Mouse (Mus musculus) hindbrain, embryonic 10.5 days (tissue): ENCODE results near the gene Ly6f. TPM values are rescaled to one million over a fixed set of nuclear protein-coding genes. Genes with fewer than 3 reads are reported as not detected.

Source experiments
- DNase-seq: peaks from one replicate; pipeline ENCODE4 v3.0.0-alpha.2; 2017; ENCODE audit warnings: low spot score
- H3K27ac ChIP-seq: fragments of 300-500 bp; sonication (generic); 2 replicates; pipeline ENCODE4 v1.5.1; 2016; ENCODE audit warnings: mild to moderate bottlenecking, moderate library complexity
- H3K27me3 ChIP-seq: fragments of 300-500 bp; sonication (generic); 2 replicates; pipeline ENCODE4 v1.6.1; 2016; ENCODE audit warnings: mild to moderate bottlenecking; ENCODE audit not compliant: poor library complexity, insufficient read depth, severe bottlenecking
- H3K36me3 ChIP-seq: fragments of 300-500 bp; sonication (generic); 2 replicates; pipeline ENCODE4 v1.6.1; 2016; ENCODE audit warnings: mild to moderate bottlenecking, moderate library complexity
- H3K4me1 ChIP-seq: fragments of 300-500 bp; sonication (generic); replicated peaks from 2 replicates; pipeline ENCODE4 v1.6.1; 2016; ENCODE audit warnings: mild to moderate bottlenecking
- H3K4me3 ChIP-seq: fragments of 300-500 bp; sonication (generic); 2 replicates; pipeline ENCODE4 v1.5.1; 2016; ENCODE audit warnings: mild to moderate bottlenecking, moderate library complexity
- H3K9me3 ChIP-seq: fragments of 300-500 bp; sonication (generic); 2 replicates; pipeline ENCODE4 v1.6.1; 2016; ENCODE audit warnings: mild to moderate bottlenecking, moderate library complexity
- WGBS: fragments of 180-500 bp; shearing (Covaris S2); methylation state at CpG from one replicate; pipeline ENCODE4 v1.1.7; 2016; 5-methylcytosine and 5-hydroxymethylcytosine counted together
- polyA plus RNA-seq: library from polyadenylated mRNA; unstranded; fragments of >200 nt; fragmentation: Nextera tagmentation; extraction: Ambion mirVana; gene quantifications from 2 replicates; pipeline ENCODE4 v1.2.1, GENCODE M21; 2016

The Ly6f gene
- polyA plus RNA-seq: not detected in 2 replicates

GRCm38 (mm10) chr15:75268121-75268520 is at the start of gene Ly6f:
Gene Ly6f (plus strand): TSS chr15:75268421.
- DNase-seq: no peak
- Histone ChIP-seq H3K4me3 (no peak within 1 kb of the TSS), H3K4me1 (no peaks in the 10 kb centered on the region), H3K9me3 (no peaks in the 10 kb centered on the region), H3K27ac (no peak within 1 kb of the TSS), H3K27me3 (no peaks in the 10 kb centered on the region), H3K36me3 (no peaks in the 10 kb centered on the region)

DNA sequence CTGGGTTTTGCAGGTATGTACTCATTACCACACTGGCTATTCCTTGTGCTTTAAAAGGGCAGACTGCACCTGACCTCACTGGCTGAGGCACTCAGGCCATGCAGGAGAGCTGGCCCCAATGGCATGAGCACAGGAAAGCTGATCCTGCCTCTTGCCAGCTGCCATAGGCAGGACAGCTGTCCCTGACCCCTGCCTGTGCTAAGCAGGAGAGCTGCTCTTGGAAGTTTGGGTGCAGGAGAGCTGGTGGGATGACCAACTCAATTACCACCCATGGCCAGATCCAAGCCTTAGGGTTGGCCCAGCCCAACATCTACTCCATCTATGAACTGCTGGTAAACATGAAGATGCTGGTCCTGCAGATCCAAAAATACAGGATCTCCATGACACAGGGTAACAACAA is 46.3 kb upstream of the Ly6f start:
- no peaks in the 10 kb centered on the region for H3K27me3 ChIP-seq
- H3K9me3 ChIP-seq: peaks cover 23% of the 10 kb centered on the region
- H3K36me3 ChIP-seq: no peaks in the 10 kb centered on the region
- no peak overlapping the region for H3K27ac ChIP-seq
- H3K4me1 ChIP-seq: no peaks in the 10 kb centered on the region
- DNase-seq: no peak
- no peak overlapping the region for H3K4me3 ChIP-seq

- no peaks in the 10 kb centered on the region for H3K4me1 ChIP-seq
- no peak overlapping the region for H3K4me3 ChIP-seq
- no peaks in the 10 kb centered on the region for H3K9me3 ChIP-seq
- H3K27me3 ChIP-seq: no peaks in the 10 kb centered on the region
- H3K27ac ChIP-seq: no peak overlapping the region
- no peaks in the 10 kb centered on the region for H3K36me3 ChIP-seq
- no peak for DNase-seq
- 81% methylated on average over 3 of the region's 3 CpGs for WGBS
Observed at GRCm38 (mm10) chr15:75237736-75238288, 30.4 kb upstream of the Ly6f start.

GRCm38 (mm10) chr15:75240558-75240957 is 27.7 kb upstream of the Ly6f start:
- no peak overlapping the region for H3K27ac ChIP-seq
- no peaks in the 10 kb centered on the region for H3K9me3 ChIP-seq
- no peaks in the 10 kb centered on the region for H3K27me3 ChIP-seq
- H3K36me3 ChIP-seq: no peaks in the 10 kb centered on the region
- no peaks in the 10 kb centered on the region for H3K4me1 ChIP-seq
- H3K4me3 ChIP-seq: no peak overlapping the region
- WGBS: 86% methylated on average over 2 of the region's 2 CpGs
- DNase-seq: no peak

DNA sequence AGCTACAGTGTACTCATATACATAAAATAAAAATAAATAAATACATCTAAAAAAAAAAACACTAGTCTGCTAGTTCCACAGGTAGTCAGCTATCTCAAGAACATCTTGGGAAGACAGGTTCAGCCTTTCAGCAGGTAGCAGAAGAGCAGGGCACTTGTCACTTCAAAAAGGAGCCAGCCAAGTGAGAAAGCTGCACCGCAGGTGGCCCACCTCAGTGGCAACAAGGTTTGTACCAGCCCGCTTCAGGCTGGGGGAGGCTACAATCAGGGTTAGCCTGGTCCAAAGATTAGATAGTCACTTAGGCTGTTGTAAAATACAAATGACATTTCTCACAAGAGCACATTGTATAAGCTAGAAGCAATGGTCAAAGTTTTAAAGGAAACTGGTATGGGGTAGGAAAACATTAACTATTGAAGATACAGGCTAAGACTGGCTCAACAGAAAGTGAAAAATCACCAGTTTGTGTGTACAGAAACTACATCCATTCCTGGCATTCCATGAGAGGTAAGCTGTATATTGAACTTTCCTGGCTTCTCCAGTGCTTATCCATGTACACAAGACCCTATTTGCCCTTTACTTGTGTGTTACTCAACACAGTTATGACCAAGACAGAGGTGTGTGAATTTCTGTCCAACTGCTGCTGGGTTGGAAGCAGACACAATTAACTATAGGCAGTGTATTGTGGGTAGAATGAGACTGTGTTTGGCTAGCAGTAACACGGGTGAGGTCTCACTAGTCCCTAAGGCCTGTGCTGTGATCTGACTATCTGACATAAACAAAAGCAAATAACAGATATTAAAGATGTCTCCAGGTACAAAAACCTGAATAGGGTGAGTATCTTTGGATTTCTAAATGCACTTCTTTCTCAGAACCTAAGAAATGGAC is 25.2 kb upstream of the Ly6f start:
- H3K4me1 ChIP-seq: no peaks in the 10 kb centered on the region
- no peak overlapping the region for H3K27ac ChIP-seq
- H3K4me3 ChIP-seq: no peak overlapping the region
- 77% methylated on average over 3 of the region's 3 CpGs for WGBS
- H3K9me3 ChIP-seq: no peaks in the 10 kb centered on the region
- DNase-seq: no peak
- no peaks in the 10 kb centered on the region for H3K36me3 ChIP-seq
- no peaks in the 10 kb centered on the region for H3K27me3 ChIP-seq

DNA sequence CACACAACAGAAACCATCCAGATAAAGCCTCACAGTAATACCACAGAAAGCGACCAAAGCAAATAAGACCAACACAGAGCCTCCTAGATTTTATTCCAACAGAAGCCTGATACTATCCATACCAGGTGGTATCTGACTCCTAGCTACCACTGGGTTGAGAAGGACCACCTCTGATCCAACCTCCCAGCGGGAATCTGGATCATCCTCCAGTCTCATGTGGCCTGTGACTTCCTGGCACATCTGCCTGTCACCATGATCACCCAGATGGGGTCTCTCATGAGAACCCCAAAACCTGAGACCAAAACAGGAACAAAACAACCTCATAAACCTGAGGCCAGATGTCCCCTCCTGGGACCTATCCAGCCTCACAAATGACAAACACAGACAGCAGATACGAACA is 13.6 kb upstream of the Ly6f start:
- H3K9me3 ChIP-seq: no peaks in the 10 kb centered on the region
- no peak for DNase-seq
- H3K27me3 ChIP-seq: no peaks in the 10 kb centered on the region
- H3K4me1 ChIP-seq: no peaks in the 10 kb centered on the region
- no peak overlapping the region for H3K4me3 ChIP-seq
- WGBS: 83% methylated on average over 3 of the region's 3 CpGs
- no peak overlapping the region for H3K27ac ChIP-seq
- no peaks in the 10 kb centered on the region for H3K36me3 ChIP-seq

DNA sequence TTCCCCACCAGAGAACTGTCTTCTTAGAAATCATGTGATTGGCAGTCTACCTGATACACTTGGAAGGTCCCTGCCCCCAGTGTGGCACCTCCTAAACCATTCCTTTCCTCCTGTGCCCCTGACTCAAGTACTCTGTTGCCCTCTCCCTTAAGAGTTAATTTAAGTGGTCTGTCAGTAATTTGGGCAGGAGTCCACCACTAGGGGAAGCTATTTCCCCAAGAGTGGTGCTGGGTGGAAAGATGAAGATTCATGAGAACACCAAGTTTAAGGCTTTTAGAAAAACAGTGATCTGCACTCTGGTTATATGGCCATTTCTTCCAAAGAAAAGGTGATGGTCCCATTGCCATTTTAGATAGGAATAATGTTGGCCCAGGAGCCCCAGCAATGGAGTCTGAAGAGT is 2.4 kb upstream of the Ly6f start:
- DNase-seq: no peak
- Histone ChIP-seq H3K4me1 (no peaks in the 10 kb centered on the region), H3K27ac (no peak overlapping the region), H3K36me3 (no peaks in the 10 kb centered on the region), H3K27me3 (no peaks in the 10 kb centered on the region), H3K4me3 (no peak overlapping the region), H3K9me3 (no peaks in the 10 kb centered on the region)

- H3K9me3 ChIP-seq: no peaks in the 10 kb centered on the region
- H3K27me3 ChIP-seq: no peaks in the 10 kb centered on the region
- 76% methylated on average over 1 of the region's 1 CpGs for WGBS
- no peaks in the 10 kb centered on the region for H3K36me3 ChIP-seq
- no peak for DNase-seq
- no peak overlapping the region for H3K4me3 ChIP-seq
- H3K27ac ChIP-seq: no peak overlapping the region
- no peaks in the 10 kb centered on the region for H3K4me1 ChIP-seq
Observed at GRCm38 (mm10) chr15:75266626-75267025, 1.6 kb upstream of the Ly6f start.

DNA sequence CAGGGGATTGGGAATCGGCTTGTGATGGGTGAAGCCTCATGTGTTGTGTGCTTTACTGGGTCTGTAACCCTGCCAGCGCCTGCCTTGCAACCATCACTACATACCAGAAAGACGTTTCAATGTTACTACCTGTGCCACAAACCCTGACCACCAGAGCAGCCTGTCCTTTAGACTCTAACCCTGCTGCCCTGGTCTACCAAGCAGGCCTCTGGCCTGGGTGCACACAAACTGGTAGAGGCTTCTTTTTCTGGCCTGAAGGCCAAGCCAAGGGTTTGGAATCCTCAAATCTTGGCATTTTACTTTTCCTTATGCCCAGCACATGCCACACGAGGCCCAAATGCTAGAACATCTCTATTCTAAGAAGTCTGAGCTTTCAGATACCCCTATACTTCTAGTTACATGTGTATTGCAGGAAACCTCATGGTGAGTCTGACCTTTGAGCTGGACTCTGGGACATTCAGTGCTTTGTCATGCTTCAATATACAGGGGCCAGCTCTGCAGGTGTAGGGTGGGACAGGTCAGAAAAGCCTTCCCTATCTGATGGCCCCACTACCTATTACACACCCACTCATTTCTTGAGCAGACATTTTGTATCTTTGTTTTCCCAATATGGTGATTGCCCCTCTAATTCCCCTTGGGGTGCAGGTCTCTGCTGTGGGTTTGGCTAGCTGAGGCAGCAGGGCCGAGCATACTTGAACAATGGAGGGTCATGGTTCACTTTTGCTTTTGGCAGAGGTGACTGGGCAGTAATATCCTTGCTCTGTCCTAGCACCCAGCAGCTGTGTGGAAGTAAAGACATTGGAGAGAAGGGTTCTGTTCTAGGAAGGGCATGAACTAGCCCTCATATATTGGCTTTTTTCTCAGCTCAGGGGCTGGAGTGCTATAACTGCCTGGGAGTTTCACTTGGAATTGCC is 952 bp downstream of the Ly6f start:
- 79% methylated on average over 5 of the region's 5 CpGs for WGBS
- Histone ChIP-seq H3K4me1 (no peaks in the 10 kb centered on the region), H3K36me3 (no peaks in the 10 kb centered on the region), H3K4me3 (no peak overlapping the region), H3K27ac (no peak overlapping the region), H3K27me3 (no peaks in the 10 kb centered on the region), H3K9me3 (no peaks in the 10 kb centered on the region)
- DNase-seq: no peak

DNA sequence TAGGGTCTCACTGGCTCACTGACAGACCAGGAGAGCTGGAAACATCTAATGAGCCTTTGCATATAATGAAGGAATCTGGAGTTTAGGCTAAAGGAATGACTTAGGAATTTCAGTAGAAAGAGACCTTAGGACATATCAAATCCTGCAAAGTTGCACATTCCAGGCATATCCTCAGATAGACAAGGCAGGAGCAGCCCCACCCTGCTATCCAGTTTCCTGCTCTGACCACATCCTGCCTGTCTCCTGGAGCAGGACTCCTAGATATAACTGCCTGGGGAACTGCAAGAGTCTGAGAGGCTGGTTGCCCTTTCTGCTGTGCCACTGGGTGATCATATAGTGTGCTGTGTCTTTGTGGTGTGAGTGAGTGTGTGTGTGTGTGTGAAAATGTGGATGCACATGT is 1.9 kb downstream of the Ly6f start:
- DNase-seq: no peak
- no peaks in the 10 kb centered on the region for H3K27me3 ChIP-seq

GRCm38 (mm10) chr15:75270691-75271362 is 2.6 kb downstream of the Ly6f start:
- DNase-seq: no peak
- no peak overlapping the region for H3K4me3 ChIP-seq
- no peaks in the 10 kb centered on the region for H3K4me1 ChIP-seq
- no peaks in the 10 kb centered on the region for H3K27me3 ChIP-seq
- no peaks in the 10 kb centered on the region for H3K9me3 ChIP-seq
- WGBS: 80% methylated on average over 3 of the region's 3 CpGs
- no peaks in the 10 kb centered on the region for H3K36me3 ChIP-seq
- H3K27ac ChIP-seq: no peak overlapping the region

More for the DNA sequence above, 1.9 kb downstream of the Ly6f start:
- Histone ChIP-seq H3K9me3 (no peaks in the 10 kb centered on the region), H3K36me3 (no peaks in the 10 kb centered on the region), H3K27ac (no peak overlapping the region), H3K4me3 (no peak overlapping the region), H3K4me1 (no peaks in the 10 kb centered on the region)

- no peaks in the 10 kb centered on the region for H3K27me3 ChIP-seq
- 71% methylated on average over 1 of the region's 1 CpGs for WGBS
- no peak for DNase-seq
- H3K36me3 ChIP-seq: no peaks in the 10 kb centered on the region
- no peak overlapping the region for H3K4me3 ChIP-seq
- H3K4me1 ChIP-seq: no peaks in the 10 kb centered on the region
- H3K27ac ChIP-seq: no peak overlapping the region
- H3K9me3 ChIP-seq: no peaks in the 10 kb centered on the region
Observed at GRCm38 (mm10) chr15:75271426-75271825, 3.2 kb downstream of the Ly6f start.
